Mouse (Mus musculus): ENCODE data around the gene Spg11.

DNA sequence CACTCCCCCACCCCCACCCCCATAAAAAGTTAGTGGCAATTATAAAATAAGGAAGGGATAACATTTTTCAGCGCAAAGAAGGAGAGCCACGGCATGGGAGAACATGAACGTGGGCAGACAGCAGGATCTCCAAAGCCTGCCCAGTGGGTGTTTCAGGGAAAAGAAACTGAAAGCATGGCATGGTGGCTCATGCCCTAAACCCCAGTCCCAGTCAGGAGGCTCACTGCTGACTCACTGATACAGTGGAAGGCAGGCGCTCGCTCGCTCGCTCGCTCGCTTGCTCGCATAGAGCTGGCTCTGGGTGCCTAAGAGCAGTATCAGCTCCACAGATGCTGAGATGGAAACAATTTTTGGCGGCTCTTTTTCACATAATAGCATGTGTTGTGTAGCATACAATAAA lies 46.1 kb upstream of the Spg11 start:
- TF ChIP-seq POLR2A (IDR thresholded peaks at IDR 0.05; ENCODE audit: borderline replicate concordance, control insufficient read depth, low read depth, low read length) (peak; percentile 34; the same call in 1 of the 2 replicates), CTCF (IDR thresholded peaks at IDR 0.05; ENCODE audit: control insufficient read depth, insufficient read depth, low read length) (no peak)

Data from bone marrow, adult 2 months (tissue).